Mouse (Mus musculus): ENCODE data around the gene Phf24.
"Not testable (repeated sequence)": the region's sequence is repeated elsewhere in the genome, so short reads cannot be mapped to it uniquely, and the experiment has no call there.

Phf24 gene

DNA sequence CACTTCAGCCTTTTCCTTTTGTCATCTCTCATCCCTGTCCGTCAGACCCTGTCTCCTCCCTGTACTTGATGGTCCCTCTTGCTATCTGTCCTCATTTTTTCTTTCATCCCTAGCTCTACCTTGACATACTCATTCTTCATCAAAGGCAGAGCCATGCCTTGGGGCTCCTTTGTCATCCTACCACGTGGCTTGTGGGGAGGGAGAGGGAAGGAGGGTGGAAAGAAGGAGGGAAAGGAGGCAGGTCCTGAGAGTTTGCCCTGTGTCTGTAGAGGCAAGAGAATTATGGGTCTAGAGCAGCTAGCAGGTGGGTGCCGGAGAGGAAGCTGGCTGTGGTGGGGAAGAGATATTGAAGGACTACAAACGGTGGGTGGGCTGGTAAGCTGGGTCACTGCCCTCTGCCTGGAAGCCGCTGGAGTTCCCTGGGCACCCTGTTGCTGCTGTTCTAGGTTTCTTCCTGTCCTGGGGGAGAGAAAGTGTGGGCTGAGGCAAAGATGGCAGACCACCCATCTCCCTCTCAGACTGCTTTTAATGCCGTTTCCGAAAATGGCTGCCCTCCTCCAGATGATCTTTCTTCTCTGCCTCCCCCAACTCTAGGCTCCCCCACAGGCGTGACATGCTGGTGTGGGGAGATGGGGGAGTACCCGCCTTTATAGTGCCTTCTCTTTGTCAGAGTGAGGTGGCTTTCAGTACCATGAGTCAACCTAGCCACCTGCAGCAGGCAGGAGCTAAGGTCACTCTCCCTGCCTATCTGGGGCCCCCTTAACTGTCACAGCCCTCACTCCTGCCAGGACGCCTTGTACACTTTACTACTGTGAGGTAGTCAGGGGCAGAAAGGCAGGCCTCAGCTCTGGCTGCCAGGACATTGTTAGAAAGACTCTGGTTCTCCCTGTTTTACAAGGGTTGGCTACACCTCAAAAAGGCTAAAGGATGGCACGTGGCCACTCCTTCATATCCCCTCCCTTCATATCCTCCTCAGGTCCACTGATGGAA lies 35.0 kb downstream of the Phf24 start:
- DNase-seq = no peak

DNA sequence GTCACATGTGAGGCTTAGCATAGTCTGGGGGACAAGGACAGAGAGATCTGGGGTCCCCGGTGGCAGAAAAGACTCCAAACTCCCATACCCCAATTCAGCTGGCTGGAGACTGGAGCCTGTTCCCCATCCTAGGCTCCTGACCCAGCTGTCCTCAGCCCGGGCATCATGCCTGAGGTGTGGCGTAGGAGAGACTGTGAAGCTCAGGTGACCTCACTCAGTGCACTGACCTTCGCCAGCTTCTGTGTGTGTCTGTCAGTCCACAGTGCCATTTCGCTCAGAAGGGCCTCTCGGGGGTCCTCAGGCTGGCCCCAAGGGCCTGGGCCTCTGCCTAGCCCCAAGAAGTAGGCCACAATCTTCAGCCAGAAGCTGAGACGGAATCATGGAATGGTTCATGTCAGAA lies 36.1 kb downstream of the Phf24 start:
- no peak for DNase-seq

GRCm38 (mm10) chr4:42953435-42954094 lies 37.1 kb downstream of the Phf24 start:
- no peak for DNase-seq

GRCm38 (mm10) chr4:42954297-42954696 lies 37.8 kb downstream of the Phf24 start:
- no peak for DNase-seq

- no peak for DNase-seq
Observed at GRCm38 (mm10) chr4:42955200-42955599, 38.7 kb downstream of the Phf24 start.

GRCm38 (mm10) chr4:42956581-42956980 lies 40.1 kb downstream of the Phf24 start:
- no peak for DNase-seq

DNA sequence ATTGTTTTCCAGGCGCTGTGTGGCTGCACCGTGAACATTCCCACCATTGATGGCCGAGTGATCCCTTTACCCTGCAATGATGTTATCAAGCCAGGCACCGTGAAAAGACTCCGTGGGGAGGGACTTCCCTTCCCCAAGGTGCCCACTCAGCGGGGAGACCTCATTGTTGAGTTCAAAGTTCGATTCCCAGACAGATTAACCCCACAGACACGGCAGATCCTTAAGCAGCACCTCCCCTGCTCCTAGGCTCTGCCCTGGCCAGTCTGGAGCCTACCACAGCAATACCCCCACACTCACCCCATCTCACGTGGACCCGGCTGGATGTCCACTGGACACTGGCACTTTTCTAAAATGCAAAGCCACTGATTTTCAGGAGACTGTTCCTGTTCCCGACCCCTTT lies 40.8 kb downstream of the Phf24 start:
- no peak for DNase-seq

- DNase-seq = no peak
Observed at GRCm38 (mm10) chr4:42957979-42958378, 41.5 kb downstream of the Phf24 start.

DNA sequence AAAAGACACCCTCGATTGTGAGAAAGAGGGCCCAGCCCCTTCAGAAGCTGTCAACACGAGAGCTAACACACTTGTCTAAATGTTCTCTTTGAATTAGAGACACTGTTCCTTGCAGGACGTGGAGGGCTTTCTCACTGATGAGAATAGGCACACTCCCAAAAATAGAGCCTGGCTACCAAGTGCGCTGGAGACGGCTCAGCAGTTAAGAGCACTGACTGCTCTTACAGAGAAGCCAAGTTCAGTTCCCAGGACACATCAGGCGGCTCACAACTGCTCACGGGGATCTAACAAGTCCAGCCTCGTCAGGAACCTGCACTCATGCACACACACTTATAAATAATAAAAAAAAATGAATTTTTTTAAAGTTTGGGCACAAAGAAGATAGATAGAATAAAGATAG lies 42.5 kb downstream of the Phf24 start:
- no peak for DNase-seq

GRCm38 (mm10) chr4:42959382-42959781 lies 42.9 kb downstream of the Phf24 start:
- DNase-seq = no peak

GRCm38 (mm10) chr4:42961592-42961991 lies 45.1 kb downstream of the Phf24 start:
- no peak for DNase-seq

- no peak for DNase-seq
Observed at GRCm38 (mm10) chr4:42963480-42963879, 47.0 kb downstream of the Phf24 start.

DNA sequence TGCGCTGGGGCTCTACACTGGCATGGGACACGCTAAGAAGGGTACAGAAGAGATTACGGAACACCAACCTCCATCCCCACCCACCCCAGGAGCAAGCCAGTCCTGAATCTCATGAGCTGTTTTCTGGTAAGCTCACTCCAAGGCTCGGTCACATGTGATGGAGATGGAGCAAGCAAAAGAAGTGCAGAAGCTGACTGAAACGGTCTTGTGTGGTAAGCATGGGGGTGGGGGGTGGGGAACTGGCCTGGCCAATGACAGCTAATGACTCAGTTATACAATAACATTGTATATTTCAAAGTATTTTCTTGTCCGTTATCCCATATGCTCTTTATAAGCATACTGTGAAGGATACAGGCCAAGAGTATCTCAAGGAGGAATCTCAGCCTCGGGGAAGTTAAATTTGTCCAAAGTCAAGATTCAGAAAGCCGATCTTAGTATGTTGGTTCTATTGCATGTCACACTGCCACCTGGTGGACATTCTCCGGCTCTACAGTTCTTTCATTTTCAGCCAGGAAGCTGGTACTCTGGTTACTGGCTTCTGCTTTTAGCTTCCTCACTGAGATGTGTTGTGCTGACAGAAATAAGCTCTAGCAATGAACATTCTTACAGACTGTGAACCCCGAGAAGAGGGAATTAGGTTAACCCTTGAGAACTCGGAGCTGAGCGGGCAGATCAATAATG lies 48.7 kb downstream of the Phf24 start:
- no peak for DNase-seq

GRCm38 (mm10) chr4:42969304-42969703 lies 52.8 kb downstream of the Phf24 start, which contains the start of gene 1700022I11Rik:
1700022I11Rik (plus strand) TSS chr4:42969604.
- DNase-seq = no peak

DNA sequence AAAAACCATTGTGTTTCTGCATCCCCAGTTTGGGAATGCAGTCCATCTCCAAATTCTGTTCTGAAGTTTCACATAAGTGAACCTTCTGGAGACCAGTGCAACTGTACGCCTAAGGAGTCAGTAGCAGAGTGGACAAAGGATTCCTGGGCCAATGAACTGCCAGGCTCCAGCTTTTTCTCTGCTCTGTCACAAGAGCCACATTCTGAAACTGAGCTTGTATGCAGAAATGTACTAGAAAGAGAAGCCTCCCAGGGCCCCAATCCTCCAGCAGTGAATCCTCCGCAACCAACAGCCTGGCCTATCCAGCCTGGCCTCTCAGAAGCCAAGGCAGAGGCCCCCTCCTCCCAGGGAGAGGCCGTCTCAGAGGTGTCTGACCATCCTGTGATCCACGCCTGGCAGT lies 56.5 kb downstream of the Phf24 start:
- no peak for DNase-seq

GRCm38 (mm10) chr4:42973868-42974267 lies 57.4 kb downstream of the Phf24 start:
- no peak for DNase-seq

GRCm38 (mm10) chr4:42978062-42978461 lies 61.6 kb downstream of the Phf24 start:
- no peak for DNase-seq

- not testable (repeated sequence) for DNase-seq
Observed at GRCm38 (mm10) chr4:42980467-42980866, 64.0 kb downstream of the Phf24 start.

DNA sequence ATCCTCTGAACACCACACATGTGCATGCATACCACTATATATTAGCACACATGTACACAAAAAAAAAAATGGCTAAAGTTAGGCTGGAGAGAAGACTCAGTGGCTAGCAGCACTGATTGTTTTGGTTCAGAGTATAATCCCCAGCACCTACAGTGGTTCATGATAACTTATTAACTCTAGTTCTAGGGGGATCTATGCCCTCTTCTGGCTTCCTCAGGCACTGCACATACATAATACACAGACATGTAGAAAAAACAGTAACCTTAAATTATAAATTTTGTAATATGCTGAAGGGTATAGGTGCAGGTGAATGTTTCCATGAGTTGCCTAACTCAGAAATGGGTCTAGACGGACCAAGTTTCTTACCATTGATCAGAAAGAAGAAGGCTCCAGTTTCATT lies 71.8 kb downstream of the Phf24 start:
- no peak for DNase-seq

All from thymus, adult 18-20 months (tissue).